Mouse (Mus musculus): ENCODE measurements around the gene Nt5c2.

Gene Nt5c2

DNA sequence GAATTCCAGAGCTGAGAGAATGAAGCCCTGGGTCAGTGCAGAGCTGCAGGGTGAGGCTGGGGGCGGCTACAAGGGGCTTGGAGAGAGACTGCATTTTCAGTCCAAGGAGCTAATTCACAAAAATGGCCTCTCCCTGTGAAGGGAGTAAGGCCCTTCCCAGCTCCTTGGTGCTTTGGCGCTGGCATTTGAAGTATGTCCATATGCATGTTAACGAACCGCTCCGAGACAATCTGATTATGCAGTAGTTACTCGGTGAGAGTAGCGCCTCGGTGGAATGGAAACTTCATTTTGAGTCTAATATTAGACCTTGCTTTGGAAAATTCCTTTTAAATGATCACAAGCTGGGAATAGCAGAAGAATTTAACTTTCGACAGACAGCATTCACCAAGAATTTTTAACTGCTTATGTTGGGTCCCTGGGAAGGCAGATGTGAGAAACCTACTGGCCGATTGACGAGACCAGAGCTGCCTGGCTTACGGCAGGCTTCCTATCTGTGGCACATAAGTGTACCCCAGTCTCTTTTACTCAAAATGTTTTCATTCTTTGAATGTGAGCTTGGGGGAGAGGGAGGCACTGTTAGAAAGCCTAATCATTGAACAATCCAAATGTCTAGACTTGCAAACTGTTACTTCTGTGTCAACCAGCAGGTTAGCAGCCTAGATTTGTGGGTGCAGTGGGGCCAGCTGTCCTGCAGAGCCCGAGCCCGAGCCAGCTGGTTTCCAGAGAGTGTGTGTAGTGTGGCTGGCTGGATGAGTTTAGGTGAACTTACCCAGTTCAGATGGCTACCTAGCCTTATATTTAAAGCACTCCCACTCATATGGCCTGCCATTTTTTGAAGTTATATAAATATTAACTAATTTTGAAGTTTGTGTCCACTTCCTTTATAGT is 166.3 kb downstream of the Nt5c2 start:
- no peak for DNase-seq (ENCODE audit: low read depth, low spot score)

DNA sequence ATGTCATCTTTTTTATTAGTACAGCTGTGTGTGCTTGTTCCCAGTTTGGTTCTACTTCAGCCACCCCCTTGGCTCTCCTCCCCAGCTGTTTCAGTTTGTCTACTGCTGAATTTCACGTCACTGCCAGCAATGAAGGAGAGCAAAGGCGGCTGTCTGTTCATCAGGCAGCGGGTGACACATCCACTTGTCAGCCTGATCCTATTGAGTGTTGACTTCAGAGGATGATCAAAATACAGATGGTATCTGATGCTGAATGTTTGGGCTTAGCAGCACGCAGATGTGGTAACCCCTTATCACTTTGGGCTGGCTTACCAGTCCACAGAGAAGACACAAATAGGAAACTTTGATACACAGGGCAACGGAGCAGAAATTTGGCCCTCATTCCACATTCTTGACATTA is 168.5 kb downstream of the Nt5c2 start:
- no peak for DNase-seq (ENCODE audit: low read depth, low spot score)

DNA sequence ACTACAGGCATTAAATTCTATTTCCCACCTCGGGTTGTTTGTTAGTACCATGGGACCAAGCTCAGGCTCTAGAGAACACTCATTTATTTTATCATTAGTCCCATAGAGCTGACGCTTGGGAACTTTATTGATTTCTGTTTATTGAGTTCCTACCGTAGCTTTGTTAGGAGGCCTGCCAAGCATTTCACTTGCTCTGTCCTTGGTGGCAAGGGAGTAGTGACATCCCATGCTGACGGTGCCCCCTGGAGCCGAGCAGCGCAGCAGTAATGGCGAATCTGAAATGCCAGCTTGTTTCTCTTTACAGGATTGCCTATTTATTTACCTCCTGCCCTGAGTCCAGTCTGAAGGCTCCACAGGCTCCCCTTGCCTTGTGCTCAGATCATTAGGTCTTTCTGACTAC is 168.9 kb downstream of the Nt5c2 start:
- DNase-seq (ENCODE audit: low read depth, low spot score), result no peak

DNA sequence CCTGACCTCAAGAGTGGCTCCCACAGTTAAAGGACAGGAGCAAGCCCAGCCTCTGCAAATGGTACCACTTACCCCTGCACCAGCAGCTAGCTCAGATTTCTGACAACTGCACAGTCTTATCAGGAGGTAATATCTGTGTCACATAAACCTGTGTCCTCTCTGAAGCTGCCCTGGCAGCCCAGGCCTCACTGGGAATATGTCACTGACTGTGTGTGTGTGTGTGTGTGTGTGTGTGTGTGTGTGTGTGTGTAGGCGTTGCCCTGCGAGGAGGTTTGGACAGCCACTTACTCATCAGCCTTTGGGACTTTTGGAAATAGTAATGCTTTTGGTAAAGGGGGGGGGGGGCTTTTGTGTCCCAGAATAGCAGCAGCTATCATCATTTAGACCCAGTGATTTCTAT is 171.9 kb downstream of the Nt5c2 start:
- no peak for DNase-seq (ENCODE audit: low read depth, low spot score)

DNA sequence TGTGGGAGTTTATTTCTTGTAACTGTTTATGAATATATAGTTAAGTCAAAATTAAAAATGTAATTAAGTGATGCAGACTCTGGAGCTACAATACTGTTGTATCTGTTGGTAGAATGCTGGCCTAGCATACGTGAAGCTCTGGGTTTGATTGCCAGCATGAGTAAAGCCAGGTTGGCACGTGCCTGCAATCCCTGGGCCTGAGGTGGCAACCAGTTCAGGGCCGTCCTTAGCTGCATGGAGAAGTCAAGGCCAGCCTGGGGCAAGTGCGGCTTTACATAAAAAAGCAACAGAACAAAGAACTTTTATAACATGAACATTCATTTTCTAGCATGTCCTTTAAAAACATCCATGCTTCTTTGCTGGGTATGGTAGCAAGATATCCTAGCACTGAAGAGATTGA is 173.9 kb downstream of the Nt5c2 start:
- no peak for DNase-seq (ENCODE audit: low read depth, low spot score)

DNA sequence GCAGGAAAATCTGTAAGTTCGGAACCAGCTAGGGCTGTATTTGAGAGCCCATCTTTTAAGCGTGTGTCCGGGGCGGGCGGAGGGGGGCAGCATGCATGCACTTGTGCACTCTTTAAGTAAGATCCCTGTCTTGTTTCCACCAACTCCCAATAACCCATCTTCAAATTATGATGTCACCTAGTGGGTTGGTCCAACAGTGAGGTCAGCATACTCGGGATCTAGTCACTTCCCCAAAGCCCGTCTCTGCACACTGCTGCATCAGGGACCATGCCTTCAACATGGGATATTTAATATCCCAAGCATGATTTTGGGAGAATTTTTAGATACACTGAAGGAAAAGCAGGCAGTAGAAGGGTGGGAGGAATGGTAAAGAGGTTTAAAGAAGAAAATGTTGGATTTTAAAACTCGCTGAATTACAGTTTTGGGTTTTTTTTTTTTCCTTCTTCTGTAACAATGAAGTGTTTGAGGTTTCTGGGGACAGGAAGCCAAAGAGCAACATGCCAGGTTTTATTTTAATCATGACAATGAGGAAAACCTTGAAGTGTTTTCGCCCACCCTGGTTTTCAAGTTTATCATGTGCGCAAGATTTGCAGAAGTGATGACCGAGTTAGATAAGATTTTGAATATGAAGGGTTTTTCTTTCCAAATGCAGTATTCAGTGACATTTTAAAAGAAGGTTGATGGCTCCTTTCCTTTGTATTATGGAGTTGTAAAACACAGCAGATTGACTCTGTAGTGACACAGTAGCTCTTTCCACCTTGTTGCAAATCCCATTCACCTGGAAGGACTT is 177.5 kb downstream of the Nt5c2 start:
- no peak for DNase-seq (ENCODE audit: low read depth, low spot score)

DNA sequence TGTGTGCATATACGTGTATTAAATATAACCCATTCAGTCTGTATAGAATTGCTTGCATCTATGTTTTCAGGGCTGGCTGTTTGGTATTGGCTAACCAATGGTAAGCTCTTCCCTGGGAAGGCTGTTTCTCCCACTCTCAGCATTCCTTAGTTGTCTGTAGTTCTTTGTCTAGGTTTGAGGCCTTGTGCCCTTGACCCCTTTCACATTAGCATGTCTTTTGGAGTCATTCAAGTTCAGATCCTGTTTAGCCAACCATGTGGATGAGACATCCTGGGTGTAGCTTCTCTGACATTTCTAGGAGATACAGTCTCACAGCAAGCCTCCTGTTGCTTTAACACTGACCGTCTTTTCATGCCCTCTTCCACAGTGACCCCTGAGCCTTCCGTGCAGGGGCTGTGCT is 178.9 kb downstream of the Nt5c2 start:
- DNase-seq (ENCODE audit: low read depth, low spot score), result no peak

DNA sequence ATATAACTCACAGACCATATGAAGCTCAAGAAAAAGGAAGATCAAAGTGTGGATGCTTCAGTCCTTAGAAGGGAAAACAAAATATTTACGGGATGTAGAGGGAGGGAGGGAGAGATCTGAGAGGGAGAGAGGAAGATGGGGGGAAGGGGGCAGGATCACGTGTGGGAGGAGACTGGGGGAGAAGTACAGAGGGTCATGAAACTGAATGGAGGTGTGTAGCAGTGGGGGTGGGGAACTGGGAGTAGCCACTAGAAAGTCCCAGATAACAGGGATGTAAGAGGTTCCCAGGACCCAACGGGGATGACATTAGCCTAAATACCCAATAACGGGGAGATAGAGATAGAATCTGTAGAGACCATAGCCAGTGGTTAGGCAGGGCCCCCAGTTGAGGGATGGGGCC is 179.6 kb downstream of the Nt5c2 start:
- DNase-seq (ENCODE audit: low read depth, low spot score), result no peak

DNA sequence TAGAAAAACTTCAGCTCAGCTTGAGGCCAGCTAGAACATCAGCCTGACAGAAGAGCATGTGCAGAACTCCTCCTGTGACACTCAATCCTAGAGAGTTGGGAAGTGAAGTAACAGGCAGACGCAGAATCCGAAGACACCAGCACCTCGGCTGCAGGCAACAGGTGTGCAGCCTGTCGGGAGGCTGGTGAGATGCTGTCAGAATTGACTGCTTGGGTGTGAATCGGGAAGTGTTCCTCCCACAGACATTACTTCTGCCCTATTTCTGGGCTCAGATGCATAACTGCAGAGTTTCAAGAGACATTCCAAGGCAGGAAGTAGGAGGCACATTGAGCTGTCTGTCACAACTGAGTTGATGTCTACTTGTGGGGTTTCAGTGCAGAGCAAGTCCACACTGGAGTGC is 180.7 kb downstream of the Nt5c2 start:
- no peak for DNase-seq (ENCODE audit: low read depth, low spot score)

Data from retina, adult 2 months (tissue).